Mouse (Mus musculus) v-Abl transformed pro-B cells (cell line): Measurements from ENCODE around the gene Secisbp2.

ENCODE experiments used
- in situ Hi-C, 2 experiments: fragments of 400-800 bp; cut with MboI; formaldehyde crosslinking; loops; one replicate each; pipeline ENCODE4 v1.15.1; 2025; ENCODE audit not compliant: unreplicated experiment in 2 of 2

Gene Secisbp2

DNA sequence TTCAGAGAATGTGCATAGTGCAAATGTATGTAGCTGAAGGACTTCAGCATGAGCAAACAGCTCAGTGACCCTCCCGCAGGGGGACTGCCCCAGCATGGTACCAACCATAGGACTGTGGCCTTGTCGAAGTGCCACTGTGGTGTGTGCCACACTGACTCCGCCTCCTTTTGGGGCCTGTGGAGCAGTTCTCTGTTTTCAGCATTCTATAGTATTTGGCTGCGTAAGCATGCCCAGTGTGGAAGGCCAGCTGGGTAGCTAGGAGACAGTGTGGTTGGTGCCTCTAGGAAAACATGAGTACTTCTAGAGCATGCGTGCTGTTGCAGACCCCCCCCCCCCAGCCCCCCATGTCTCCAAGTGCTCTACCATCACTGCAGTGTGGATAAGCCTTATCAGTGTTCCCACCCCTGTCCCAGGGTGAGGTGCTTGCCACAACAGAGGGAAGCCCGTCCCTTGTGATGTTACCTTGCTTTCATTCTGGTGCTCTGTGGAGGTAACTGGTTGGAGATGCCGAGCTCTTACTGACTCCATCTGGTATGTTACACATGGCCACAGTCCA is 26.2 kb downstream of the Secisbp2 start:
- in situ Hi-C loops: no loop called here

- in situ Hi-C loops: no loop called here
Observed at GRCm38 (mm10) chr13:51678687-51679086, 27.2 kb downstream of the Secisbp2 start.

DNA sequence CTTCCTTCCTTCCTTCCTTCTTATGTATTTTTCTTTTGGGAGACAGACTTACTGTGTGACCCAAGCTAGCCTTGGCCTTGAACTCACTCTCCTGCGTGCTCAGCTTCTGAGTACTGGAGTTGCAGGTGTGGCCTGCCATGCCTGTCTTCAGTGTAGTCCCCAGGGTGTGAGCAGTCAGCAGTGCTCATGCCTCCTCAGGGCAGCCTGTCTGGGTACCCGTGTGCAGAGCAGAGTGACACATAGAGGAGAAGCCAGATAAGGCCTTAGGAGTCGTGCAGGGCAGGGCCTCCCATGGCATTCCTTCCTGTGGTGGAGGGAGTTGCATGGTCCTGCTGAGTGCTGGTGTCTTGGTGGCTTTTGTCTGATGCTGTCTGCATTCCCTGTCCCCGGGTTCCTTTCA is 27.8 kb downstream of the Secisbp2 start:
- in situ Hi-C loops: no loop called here

- in situ Hi-C loops: no loop called here
Observed at GRCm38 (mm10) chr13:51681076-51681475, 29.6 kb downstream of the Secisbp2 start.

DNA sequence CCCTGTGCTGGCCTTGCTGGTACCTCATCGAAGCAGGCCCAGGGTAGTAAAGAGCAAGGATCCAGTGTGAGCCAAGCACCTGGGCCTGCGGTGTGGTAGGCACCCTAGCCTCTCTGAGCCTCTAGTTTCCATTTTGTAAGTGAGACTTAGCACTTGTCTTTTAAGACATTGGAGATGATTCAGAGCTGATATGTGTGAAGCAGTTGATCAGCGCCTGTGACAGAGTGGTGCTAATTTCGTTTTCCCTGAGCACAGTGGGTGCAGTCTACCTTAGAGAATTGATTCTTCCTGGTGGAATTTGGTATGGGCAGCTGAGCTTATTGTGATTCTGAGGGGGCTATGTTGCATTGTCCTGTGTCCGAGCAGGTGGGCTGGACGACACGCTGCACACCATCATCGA is 30.1 kb downstream of the Secisbp2 start:
- in situ Hi-C loops: no loop called here

GRCm38 (mm10) chr13:51685290-51685966 is 33.9 kb downstream of the Secisbp2 start:
- in situ Hi-C loops: loop anchor here in 1 of 2 experiments (5.0 kb wide), 1 partner anchor 127 kb away; no protein-coding TSS in a partner anchor

DNA sequence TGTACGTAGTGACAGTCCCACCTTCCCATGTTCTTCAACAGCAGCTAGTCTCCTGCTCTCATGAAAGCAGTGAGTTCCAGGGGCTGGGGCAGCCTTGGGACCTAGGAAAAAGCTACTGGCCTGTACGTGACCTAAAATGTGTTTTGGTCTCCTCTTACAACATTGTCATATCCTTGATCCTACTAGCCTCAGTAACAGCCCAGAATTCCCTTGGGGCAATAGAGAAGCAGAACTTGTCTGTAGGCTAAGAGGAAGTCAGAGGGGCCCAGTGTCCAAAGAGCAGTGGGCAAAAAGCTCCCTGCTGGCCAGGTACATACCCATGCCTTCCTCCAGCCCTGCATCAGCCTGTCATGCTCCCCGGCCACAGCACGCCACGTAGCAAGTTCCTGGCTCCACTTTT is 35.5 kb downstream of the Secisbp2 start:
- in situ Hi-C loops: loop anchor here in 1 of 2 experiments (5.0 kb wide), 1 partner anchor 125 kb away; no protein-coding TSS in a partner anchor

GRCm38 (mm10) chr13:51688688-51689087 is 37.2 kb downstream of the Secisbp2 start:
- in situ Hi-C loops: loop anchor here in 1 of 2 experiments (5.0 kb wide), 1 partner anchor 124 kb away; no protein-coding TSS in a partner anchor

DNA sequence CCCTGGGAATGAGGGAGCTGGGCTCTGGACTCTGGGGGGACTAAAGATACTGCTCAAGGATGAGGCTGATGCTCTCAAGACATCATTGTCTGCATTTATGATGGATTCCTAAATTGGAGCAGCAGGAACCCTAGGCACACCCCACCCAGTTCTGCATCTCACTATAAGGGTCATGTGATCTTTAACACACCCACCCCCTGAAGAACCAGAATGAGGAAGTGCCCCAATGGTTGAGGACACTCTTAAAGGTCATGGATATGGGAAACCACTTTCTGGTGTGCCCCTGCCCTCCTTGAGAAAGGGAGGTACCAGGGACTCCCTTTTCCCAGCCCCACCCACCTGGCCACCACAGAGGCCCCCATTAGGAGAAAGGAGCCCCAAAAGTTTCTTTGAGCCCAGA is 45.0 kb downstream of the Secisbp2 start:
- in situ Hi-C loops: no loop called here

GRCm38 (mm10) chr13:51697455-51697854 is 46.0 kb downstream of the Secisbp2 start:
- in situ Hi-C loops: no loop called here

GRCm38 (mm10) chr13:51697897-51698296 is 46.4 kb downstream of the Secisbp2 start:
- in situ Hi-C loops: no loop called here

DNA sequence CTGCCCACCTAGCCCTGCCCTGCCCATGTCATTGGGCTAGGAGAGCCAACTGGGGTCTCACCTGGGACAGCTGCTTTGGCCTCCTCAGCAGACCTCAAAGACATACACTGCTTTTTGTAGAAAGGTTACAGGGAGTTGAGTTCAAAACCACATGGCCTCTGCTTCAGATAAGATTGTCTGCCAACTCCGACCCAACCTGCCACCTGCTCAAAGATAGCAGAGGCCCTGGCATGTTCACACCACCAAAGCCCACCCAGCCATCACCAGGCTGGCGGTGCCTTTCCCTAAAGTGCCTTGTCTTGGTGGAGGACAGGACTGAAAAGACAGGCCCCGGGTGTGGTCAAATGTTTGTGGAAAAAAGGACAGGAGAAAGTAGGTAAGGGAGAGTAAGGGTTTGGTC is 46.8 kb downstream of the Secisbp2 start:
- in situ Hi-C loops: no loop called here

GRCm38 (mm10) chr13:51703893-51704292 is 52.4 kb downstream of the Secisbp2 start:
- in situ Hi-C loops: no loop called here

DNA sequence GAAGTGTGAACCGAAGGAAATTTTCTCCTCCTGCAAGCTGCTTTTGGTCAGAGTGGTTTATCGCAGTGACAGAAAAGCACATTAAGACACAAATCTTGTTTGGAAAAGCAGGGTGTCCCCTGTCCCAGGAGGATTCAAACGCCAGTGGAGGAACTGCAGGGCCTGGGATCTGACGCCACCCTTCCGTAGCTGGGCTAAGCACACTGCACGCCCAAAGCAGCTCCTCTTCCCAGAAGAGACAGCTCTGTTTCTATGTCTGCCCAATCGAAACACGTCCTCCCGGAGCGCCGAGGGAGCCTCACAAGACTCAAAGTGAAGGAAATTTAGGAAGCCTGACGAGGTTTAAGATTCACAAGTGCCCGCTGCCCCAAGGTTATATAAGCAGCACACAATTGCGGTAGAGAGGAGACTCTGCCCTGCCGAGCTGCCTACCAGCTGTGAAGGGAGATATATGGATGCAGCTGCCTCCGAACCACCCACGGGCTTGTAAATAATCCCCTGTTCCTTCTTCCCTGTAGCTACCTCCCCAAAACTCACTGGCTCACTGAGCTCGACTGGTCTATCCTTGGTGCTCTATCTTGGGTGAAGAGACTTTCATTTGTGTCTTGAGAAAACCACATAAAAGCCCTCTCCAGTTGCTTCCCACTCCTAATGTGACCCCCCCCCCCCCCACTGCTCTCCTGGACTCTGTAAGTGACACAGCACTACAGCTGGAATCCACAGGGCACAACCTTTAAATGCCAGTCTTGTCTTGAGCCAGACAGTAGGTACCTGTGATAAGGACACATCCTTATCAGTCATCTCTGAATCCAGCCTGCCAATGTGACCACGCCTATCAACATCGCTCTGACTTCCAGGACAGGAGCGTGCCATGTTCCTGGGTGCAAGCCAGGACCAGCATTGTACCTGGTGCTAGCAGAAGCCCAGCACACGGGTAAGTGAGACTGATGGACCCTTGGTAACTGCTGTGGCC is 54.7 kb downstream of the Secisbp2 start:
- in situ Hi-C loops: no loop called here

GRCm38 (mm10) chr13:51710738-51711137 is 59.2 kb downstream of the Secisbp2 start:
- in situ Hi-C loops: loop anchor here in 1 of 2 experiments (10.0 kb wide), 1 partner anchor 46 kb away; no protein-coding TSS in a partner anchor

DNA sequence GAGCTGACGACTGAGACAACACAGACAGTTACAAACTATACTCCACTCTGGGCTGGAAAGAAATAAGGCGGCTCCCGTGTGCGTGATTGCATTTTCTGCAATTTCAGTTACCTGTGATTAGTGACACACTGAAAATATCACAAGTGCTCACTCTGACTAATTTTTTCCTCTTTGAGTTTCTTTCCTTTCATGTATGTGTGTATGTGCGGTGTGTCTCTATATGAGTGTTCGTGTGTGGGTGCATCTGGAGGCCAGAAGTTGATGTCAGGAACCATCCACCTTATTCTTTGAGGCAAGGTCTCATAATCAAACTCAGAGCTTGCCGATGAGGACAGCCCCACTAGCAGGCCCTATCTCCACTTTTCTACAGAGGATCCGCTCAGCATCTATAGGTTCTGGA is 60.5 kb downstream of the Secisbp2 start:
- in situ Hi-C loops: loop anchor here in 1 of 2 experiments (10.0 kb wide), 1 partner anchor 47 kb away; no protein-coding TSS in a partner anchor

- in situ Hi-C loops: loop anchor here in 1 of 2 experiments (10.0 kb wide), 1 partner anchor 52 kb away; no protein-coding TSS in a partner anchor
Observed at GRCm38 (mm10) chr13:51716350-51717263, 65.1 kb downstream of the Secisbp2 start.

- in situ Hi-C loops: loop anchor here in 1 of 2 experiments (10.0 kb wide), 1 partner anchor 54 kb away; no protein-coding TSS in a partner anchor
Observed at GRCm38 (mm10) chr13:51719256-51719655, 67.8 kb downstream of the Secisbp2 start.

DNA sequence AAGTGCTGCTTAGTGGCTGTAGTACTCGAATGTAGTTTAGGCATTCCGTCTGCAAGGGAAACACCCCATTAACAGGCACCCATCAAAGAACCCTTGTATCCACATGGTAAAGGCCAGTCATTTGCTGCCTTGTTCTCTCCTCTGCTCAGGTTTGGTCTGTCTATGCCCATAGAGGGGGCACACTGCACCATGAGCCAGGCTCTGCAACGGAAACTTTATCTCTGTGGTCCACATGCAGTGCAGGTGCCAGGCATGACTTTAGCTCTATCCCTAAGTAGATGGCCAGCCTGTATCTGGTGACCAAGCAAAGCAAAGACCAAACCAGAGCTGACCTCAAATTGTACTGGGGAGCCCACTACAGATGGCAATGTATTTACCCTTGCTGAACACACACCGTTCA is 69.1 kb downstream of the Secisbp2 start:
- in situ Hi-C loops: no loop called here

DNA sequence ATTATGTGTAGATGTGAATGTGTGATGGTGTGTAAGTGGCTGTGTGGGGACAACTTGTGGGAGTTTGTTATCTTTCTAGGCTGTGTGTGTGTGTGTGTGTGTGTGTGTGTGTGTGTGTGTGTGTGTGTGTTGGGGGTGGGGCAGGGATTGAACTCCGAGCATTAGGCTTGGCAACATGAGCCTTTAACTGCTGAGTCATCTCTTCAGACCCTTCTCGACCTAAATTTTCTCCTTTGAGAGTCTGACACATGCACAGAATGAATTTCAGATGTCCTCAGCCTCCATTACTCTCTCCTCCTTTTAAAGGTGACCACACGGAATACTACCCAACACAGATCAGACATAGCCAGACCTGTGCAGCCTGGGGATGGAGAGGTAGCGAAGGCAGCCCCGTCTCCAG is 71.6 kb downstream of the Secisbp2 start:
- in situ Hi-C loops: no loop called here
